Mouse (Mus musculus) spleen, adult 10 weeks (tissue): ENCODE results near the gene Slc1a1. TPM values are rescaled to one million over a fixed set of nuclear protein-coding genes. Genes with fewer than 3 reads are reported as not detected.

Experiments
- polyA plus RNA-seq: library from polyadenylated mRNA; stranded (reverse); fragments of 350-450 nt; fragmentation: Illumina TruSeq; extraction: RNeasy Lipid Tissue Mini Kit (QIAGEN cat#74804); gene quantifications from one replicate; pipeline ENCODE4 v1.2.3, GENCODE M21; 2015; ENCODE audit warnings: low replicate concordance; ENCODE audit not compliant: insufficient read depth

Gene Slc1a1
- 0.19 TPM for polyA plus RNA-seq

GRCm38 (mm10) chr19:28834798-28835499 is at the start of gene Slc1a1:
Gene Slc1a1, plus strand, starts transcription at chr19:28835049.

Other genes starting within 250 kb of the Slc1a1 start
- gene Glis3, start 155.0 kb upstream of the Slc1a1 start, polyA plus RNA-seq, result 1.6 TPM
- 22.0 TPM for gene Plpp6, start 128.9 kb downstream of the Slc1a1 start, polyA plus RNA-seq
- 1.7 TPM for gene 4430402I18Rik, start 132.8 kb downstream of the Slc1a1 start, polyA plus RNA-seq
- 80.7 TPM for gene Cdc37l1, start 155.3 kb downstream of the Slc1a1 start, polyA plus RNA-seq
- 58.4 TPM for gene Ak3, start 212.9 kb downstream of the Slc1a1 start, polyA plus RNA-seq